Mouse (Mus musculus): ENCODE results near the gene Cfap206.

GRCm38 (mm10) chr4:34653179-34653578, 76.8 kb downstream of the Cfap206 start:
- TF ChIP-seq CTCF (IDR thresholded peaks at IDR 0.05; ENCODE audit: low read depth, low read length) (no peak), POLR2AphosphoS5 (IDR thresholded peaks at IDR 0.05; ENCODE audit: insufficient replicate concordance, low read depth, low read length) (no peak), GATA1 (IDR thresholded peaks at IDR 0.05; ENCODE audit: borderline replicate concordance, low read length) (no peak)
